Mouse (Mus musculus) C2C12 (cell line): Measurements from ENCODE around the gene Tnfrsf13b.

ENCODE experiments used
- CEBPB ChIP-seq: IDR thresholded peaks from one replicate; pipeline ENCODE4 v1.6.1; 2011; ENCODE audit warnings: low read depth, mild to moderate bottlenecking, control low read depth, moderate library complexity
- CTCF ChIP-seq: IDR thresholded peaks from one replicate; pipeline ENCODE4 v1.5.1; 2011; ENCODE audit not compliant: control insufficient read depth, insufficient read depth, insufficient read length
- FOSL1 ChIP-seq: IDR thresholded peaks from one replicate; pipeline ENCODE4 v1.8.0; 2011; ENCODE audit warnings: mild to moderate bottlenecking, low read length; ENCODE audit not compliant: poor library complexity, insufficient read depth, severe bottlenecking
- MAX ChIP-seq: IDR thresholded peaks from one replicate; pipeline ENCODE4 v1.6.1; 2011; ENCODE audit warnings: mild to moderate bottlenecking, control low read depth

DNA sequence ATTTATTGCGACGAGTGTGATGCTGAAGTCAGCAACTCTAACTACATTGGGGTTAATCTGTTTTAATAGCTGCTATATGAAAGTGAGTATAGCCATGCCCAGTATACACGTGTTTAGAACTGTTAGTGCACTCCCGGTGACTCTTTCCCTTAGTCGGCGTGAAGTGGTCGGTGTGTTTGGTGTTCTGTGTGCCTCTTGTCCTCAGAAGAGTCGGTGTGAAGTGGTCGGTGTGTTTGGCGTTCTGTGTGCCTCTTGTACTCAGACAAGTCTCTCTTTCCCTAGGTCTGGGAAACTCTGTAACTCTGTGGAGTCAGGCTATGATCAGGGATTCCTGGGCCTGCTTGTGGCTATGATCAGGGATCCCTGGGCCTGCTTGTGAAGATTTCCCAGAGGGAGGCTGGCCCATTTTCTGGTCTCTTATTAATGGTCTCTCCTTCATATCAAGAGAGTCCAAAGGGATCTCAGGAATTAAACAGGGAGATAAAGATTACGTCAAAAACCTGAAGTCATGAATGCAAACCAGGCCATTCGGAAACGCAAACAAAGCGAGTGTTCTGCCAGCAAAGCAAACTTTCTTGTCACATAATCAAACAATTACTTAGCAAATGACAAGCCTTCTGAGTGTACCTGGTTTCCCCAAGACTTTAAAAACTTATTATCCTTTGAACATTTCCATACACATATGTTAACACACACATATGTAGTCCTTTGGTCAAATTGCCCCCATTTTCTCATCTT is 70.2 kb downstream of the Tnfrsf13b start:
- TF ChIP-seq CTCF (no peak), CEBPB (no peak), MAX (no peak), FOSL1 (no peak)
